Mouse (Mus musculus) heart, adult 8-10 months (tissue): ENCODE measurements around the gene H2al1i. TPM values are rescaled to one million over a fixed set of nuclear protein-coding genes. Genes with fewer than 3 reads are reported as not detected.
"Not testable (repeated sequence)": the region's sequence is repeated elsewhere in the genome, so short reads cannot be mapped to it uniquely, and the experiment has no call there.

Experiments used
- DNase-seq: peaks from one replicate; pipeline ENCODE4 v3.0.0; 2022; ENCODE audit warnings: low spot score
- total RNA-seq, 4 experiments: library from RNA; stranded (reverse); gene quantifications; 2 replicates each; pipeline ENCODE4 v1.2.4; 2022

The H2al1i gene
- total RNA-seq, result not detected

GRCm38 (mm10) chrX:11324359-11324758, at the start of gene H2al1i:
TSS of gene H2al1i (plus strand) at chrX:11324659.
- DNase-seq, result not testable (repeated sequence)

GRCm38 (mm10) chrX:11277083-11277482, 47.4 kb upstream of the H2al1i start:
- DNase-seq, result no peak

GRCm38 (mm10) chrX:11280741-11281140, 43.7 kb upstream of the H2al1i start:
- no peak for DNase-seq

GRCm38 (mm10) chrX:11288306-11288882, 36.1 kb upstream of the H2al1i start:
- peak; percentile 7 for DNase-seq

DNA sequence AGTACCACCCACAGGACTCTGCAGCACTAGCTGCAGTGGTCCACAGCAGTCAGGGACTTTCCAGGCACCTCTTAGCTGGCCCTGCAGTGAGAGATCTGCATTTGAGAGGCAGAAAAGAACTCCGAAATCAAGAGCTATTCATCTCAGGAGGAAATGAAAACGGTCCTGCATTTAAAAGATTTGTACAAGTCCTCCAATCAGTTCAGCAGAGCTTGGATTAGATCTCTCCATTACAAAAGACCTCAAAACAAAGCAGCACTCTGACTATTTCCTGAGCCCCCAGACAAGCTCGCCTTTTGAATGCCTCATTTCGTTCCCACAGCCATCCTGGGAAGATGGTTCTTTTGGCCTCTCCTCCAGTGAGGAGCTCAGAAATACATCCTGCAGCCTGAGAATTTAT, 35.2 kb upstream of the H2al1i start:
- no peak for DNase-seq

- DNase-seq, result not testable (repeated sequence)
Observed at GRCm38 (mm10) chrX:11298957-11299356, 25.5 kb upstream of the H2al1i start, which contains the start of gene H2al1a. TSS of gene H2al1a (plus strand) at chrX:11299257.

GRCm38 (mm10) chrX:11302132-11302531, 22.3 kb upstream of the H2al1i start, which contains the start of gene H2al1b:
TSS of gene H2al1b (plus strand) at chrX:11302432.
- DNase-seq, result not testable (repeated sequence)

DNA sequence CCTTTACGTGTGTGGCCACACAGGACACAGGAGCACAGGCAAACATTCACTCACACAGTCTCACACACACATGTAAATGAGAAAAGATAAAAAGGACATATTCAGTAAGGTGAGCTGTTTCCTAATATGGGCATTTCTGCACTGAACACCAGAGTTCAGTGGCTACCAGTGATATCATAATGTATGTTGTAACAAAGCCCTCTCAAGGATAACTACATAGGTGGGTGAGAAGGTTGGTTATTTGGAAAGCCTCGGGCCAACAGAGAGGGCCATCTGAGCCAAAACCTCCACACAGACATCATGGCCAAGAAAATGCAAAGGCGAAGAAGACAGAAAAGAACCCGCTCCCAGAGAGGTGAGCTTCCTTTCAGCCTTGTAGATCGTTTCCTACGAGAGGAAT, 19.1 kb upstream of the H2al1i start, which contains the start of gene H2al1c:
H2al1c (plus strand) TSS at position 301 of the 400 bp plus-strand sequence.
- not testable (repeated sequence) for DNase-seq

DNA sequence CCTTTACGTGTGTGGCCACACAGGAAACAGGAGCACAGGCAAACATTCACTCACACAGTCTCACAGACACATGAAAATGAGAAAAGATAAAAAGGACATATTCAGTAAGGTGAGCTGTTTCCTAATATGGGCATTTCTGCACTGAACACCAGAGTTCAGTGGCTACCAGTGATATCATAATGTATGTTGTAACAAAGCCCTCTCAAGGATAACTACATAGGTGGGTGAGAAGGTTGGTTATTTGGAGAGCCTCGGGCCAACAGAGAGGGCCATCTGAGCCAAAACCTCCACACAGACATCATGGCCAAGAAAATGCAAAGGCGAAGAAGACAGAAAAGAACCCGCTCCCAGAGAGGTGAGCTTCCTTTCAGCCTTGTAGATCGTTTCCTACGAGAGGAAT, 15.9 kb upstream of the H2al1i start, which contains the start of gene H2al1d:
H2al1d (plus strand) TSS at position 301 of the 400 bp plus-strand sequence.
- DNase-seq, result not testable (repeated sequence)

DNA sequence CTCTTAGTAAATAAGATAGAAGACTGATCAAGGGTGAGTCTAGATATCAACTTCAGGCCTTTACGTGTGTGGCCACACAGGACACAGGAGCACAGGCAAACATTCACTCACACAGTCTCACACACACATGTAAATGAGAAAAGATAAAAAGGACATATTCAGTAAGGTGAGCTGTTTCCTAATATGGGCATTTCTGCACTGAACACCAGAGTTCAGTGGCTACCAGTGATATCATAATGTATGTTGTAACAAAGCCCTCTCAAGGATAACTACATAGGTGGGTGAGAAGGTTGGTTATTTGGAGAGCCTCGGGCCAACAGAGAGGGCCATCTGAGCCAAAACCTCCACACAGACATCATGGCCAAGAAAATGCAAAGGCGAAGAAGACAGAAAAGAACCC, 12.8 kb upstream of the H2al1i start, which contains the start of gene H2al1e:
H2al1e (plus strand) TSS at position 301 of the 400 bp plus-strand sequence.
- not testable (repeated sequence) for DNase-seq

DNA sequence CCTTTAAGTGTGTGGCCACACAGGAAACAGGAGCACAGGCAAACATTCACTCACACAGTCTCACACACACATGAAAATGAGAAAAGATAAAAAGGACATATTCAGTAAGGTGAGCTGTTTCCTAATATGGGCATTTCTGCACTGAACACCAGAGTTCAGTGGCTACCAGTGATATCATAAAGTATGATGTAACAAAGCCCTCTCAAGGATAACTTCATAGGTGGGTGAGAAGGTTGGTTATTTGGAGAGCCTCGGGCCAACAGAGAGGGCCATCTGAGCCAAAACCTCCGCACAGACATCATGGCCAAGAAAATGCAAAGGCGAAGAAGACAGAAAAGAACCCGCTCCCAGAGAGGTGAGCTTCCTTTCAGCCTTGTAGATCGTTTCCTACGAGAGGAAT, 9.6 kb upstream of the H2al1i start, which contains the start of gene H2al1f:
H2al1f (plus strand) TSS at position 301 of the 400 bp plus-strand sequence.
- DNase-seq, result not testable (repeated sequence)

GRCm38 (mm10) chrX:11317956-11318355, 6.5 kb upstream of the H2al1i start, which contains the start of gene H2al1g:
TSS of gene H2al1g (plus strand) at chrX:11318256.
- not testable (repeated sequence) for DNase-seq

DNA sequence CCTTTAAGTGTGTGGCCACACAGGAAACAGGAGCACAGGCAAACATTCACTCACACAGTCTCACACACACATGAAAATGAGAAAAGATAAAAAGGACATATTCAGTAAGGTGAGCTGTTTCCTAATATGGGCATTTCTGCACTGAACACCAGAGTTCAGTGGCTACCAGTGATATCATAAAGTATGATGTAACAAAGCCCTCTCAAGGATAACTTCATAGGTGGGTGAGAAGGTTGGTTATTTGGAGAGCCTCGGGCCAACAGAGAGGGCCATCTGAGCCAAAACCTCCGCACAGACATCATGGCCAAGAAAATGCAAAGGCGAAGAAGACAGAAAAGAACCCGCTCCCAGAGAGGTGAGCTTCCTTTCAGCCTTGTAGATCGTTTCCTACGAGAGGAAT, 3.3 kb upstream of the H2al1i start, which contains the start of gene H2al1h:
H2al1h (plus strand) TSS at position 301 of the 400 bp plus-strand sequence.
- DNase-seq, result not testable (repeated sequence)

DNA sequence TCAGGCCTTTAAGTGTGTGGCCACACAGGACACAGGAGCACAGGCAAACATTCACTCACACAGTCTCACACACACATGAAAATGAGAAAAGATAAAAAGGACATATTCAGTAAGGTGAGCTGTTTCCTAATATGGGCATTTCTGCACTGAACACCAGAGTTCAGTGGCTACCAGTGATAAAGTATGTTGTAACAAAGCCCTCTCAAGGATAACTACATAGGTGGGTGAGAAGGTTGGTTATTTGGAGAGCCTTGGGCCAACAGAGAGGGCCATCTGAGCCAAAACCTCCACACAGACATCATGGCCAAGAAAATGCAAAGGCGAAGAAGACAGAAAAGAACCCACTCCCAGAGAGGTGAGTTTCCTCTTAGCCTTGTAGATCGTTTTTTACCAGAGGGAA, 3.1 kb downstream of the H2al1i start, which contains the start of gene H2al1j:
H2al1j (plus strand) TSS at position 301 of the 400 bp plus-strand sequence.
- DNase-seq, result not testable (repeated sequence)

DNA sequence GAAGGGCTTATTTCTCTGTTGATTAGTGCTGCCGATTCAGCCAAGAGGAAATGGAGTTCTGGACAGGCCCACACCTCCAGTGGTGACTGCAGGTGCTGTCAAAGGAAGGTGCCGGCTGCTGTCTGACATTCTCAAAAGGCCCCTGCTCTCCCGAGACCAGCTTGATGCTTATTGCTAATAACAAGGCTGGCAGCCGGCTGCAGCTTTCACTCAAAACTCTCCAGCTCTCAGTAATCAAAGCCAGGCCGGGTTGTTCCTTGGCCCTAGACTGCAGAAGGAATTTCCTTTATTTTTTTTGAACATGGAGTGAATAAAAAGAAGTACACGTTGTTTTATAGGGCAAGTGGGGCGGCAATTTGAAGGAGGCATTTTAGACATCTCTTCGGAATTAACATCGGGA, 21.3 kb downstream of the H2al1i start:
- DNase-seq, result no peak

- no peak for DNase-seq
Observed at GRCm38 (mm10) chrX:11346756-11347155, 22.3 kb downstream of the H2al1i start.

DNA sequence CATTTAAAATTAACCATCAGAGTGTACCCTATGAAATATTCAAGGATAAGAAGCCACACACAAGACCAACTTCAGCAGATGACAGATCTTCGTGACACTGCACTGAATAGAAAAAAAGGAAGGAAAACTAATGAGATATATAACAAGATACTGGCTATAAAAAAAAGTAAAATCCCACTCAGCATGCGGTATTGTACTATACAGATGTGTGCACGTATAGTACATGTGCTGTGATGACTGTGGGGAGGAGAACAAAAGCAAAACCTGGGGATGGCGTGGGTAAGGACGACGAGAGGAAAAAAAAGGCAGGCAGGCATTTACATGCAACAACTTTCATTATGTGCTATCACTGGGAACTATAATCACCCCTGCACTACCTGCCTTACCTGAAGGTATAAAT, 36.4 kb downstream of the H2al1i start:
- DNase-seq, result no peak

DNA sequence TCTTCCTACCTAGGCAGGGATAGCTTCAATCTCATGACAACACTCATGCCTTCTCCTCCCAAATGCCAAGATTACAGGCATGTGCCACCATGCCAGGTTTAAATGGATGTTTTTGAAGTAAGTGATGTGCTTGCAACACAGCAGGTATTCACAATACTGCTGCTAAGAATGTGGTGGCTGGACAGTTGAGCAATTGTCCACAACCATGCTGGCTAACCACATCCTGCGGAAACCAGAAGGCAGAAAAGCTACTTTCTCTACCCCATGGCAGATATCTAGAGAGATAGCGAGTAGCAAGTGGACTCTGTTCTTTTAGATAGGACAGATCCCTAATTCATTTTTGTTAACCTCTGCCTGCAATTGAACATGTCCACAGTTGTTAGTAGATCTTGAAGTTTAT, 36.8 kb downstream of the H2al1i start:
- no peak for DNase-seq

DNA sequence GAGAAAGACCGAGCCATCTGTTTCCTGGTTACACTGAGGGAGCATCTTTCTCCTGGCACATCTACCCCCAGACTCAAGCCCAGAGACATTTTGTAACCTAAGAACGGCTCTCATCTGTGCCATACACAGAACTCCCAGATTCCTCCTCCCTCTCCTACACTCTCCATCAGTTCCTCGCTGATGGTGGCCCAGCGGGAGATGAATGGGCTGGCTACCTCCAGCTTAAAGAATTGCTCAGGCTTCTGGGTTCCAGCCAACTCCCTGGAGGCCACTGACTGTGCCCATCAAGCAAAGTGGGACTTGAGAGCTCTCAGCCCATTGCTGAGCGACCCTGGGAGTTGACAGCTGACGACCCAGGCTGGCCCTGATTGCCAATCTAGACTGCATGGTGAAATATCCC, 39.4 kb downstream of the H2al1i start:
- DNase-seq, result no peak

DNA sequence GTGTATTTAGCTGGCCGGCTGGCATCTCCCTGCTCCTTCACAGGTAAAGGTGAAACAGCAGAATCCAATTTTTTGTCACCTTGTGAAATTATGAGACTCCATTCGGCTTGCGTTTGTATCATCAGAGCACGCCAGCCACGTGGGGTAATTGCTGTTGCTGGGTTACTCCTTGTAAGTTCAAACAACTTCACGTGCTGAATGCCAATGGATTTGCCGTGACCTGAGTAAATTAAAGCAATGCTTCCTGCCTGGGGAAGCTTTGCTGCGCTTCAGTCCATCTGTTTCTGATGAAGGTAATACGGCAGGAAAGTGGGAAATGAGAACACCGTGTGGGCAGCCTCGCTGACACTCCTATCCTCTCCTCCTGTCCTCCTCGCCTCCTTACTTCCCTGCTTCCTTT, 40.7 kb downstream of the H2al1i start:
- no peak for DNase-seq
